Mouse (Mus musculus) spleen, adult 2 months (tissue): ENCODE measurements around the gene Rpap3. TPM values are rescaled to one million over a fixed set of nuclear protein-coding genes. Genes with fewer than 3 reads are reported as not detected.

Experiments
- DNase-seq, 2 experiments: peaks; one replicate each; pipeline versions ENCODE4 v3.0.0 to v3.0.0-alpha.2; 2012 to 2021; ENCODE audit warnings: low spot score in 2 of 2, low read depth in 1 of 2
- H3K27ac ChIP-seq: fragments of 200-500 bp; 2 replicates; pipeline ENCODE4 v1.5.1; 2012; ENCODE audit warnings: low read length, inconsistent platforms; ENCODE audit not compliant: insufficient read depth
- H3K27me3 ChIP-seq: fragments of 200-500 bp; 2 replicates; pipeline ENCODE4 v1.6.1; 2012; ENCODE audit warnings: mild to moderate bottlenecking, moderate library complexity, low read length, inconsistent platforms; ENCODE audit not compliant: control insufficient read depth, insufficient read depth
- H3K36me3 ChIP-seq: fragments of 200-500 bp; 2 replicates; pipeline ENCODE4 v1.6.1; 2012; ENCODE audit warnings: mild to moderate bottlenecking, low read length, inconsistent platforms; ENCODE audit not compliant: control insufficient read depth, insufficient read depth
- H3K4me1 ChIP-seq: fragments of 200-500 bp; 2 replicates; pipeline ENCODE4 v1.6.1; 2011; ENCODE audit warnings: inconsistent platforms; ENCODE audit not compliant: control insufficient read depth, insufficient read depth, insufficient read length
- H3K4me3 ChIP-seq: fragments of 200-500 bp; 2 replicates; pipeline ENCODE4 v1.5.1; 2011; ENCODE audit warnings: mild to moderate bottlenecking, inconsistent platforms; ENCODE audit not compliant: insufficient read depth, insufficient read length; ENCODE audit errors: extremely low read depth
- CTCF ChIP-seq: fragments of 200-500 bp; IDR thresholded peaks from 2 replicates; pipeline ENCODE4 v1.5.1; 2011; ENCODE audit warnings: mild to moderate bottlenecking, inconsistent platforms; ENCODE audit not compliant: insufficient read depth, insufficient read length, insufficient replicate concordance; ENCODE audit errors: extremely low read depth
- POLR2A ChIP-seq: fragments of 200-500 bp; IDR thresholded peaks from 2 replicates; pipeline ENCODE4 v1.6.1; 2011; ENCODE audit warnings: low read depth, low read length, inconsistent platforms
- WGBS: fragments of 180-500 bp; shearing (Covaris S2); methylation state at CpG from one replicate; pipeline ENCODE4 v1.1.7; 2018; 5-methylcytosine and 5-hydroxymethylcytosine counted together
- polyA plus RNA-seq: library from polyadenylated mRNA; depleted of rRNA; stranded (reverse); fragments of >200 nt; gene quantifications from 2 replicates; pipeline ENCODE4 v1.2.3, GENCODE M21; 2012

The Rpap3 gene
- polyA plus RNA-seq, 1 experiment, result 2.1 TPM

- no peak for DNase-seq
- Histone ChIP-seq H3K27me3 (no peaks in the 10 kb centered on the region), H3K36me3 (no peaks in the 10 kb centered on the region), H3K27ac (no peak overlapping the region), H3K4me3 (no peak overlapping the region), H3K4me1 (no peaks in the 10 kb centered on the region)
- no peak for TF ChIP-seq CTCF
- TF ChIP-seq POLR2A, result no peak
- 86% methylated on average over 6 of the region's 6 CpGs for WGBS
Observed at GRCm38 (mm10) chr15:97712546-97712945, 6.9 kb upstream of the Rpap3 start.

GRCm38 (mm10) chr15:97710906-97711305 lies 5.3 kb upstream of the Rpap3 start:
- DNase-seq, result no peak
- Histone ChIP-seq H3K4me1 (no peaks in the 10 kb centered on the region), H3K27me3 (no peaks in the 10 kb centered on the region), H3K4me3 (no peak overlapping the region), H3K36me3 (no peaks in the 10 kb centered on the region), H3K27ac (no peak overlapping the region)
- 85% methylated on average over 6 of the region's 6 CpGs for WGBS
- TF ChIP-seq CTCF, result no peak

GRCm38 (mm10) chr15:97696616-97697015 lies 9.0 kb downstream of the Rpap3 start:
- Histone ChIP-seq H3K4me1 (no peaks in the 10 kb centered on the region), H3K36me3 (peaks cover 27% of the 10 kb centered on the region; the same call in 1 of the 2 replicates), H3K4me3 (no peak overlapping the region), H3K27me3 (no peaks in the 10 kb centered on the region), H3K27ac (no peak overlapping the region)
- 96% methylated on average over 10 of the region's 10 CpGs for WGBS
- TF ChIP-seq POLR2A (no peak), CTCF (no peak)
- DNase-seq, result no peak

- no peak for TF ChIP-seq CTCF
- TF ChIP-seq POLR2A, result no peak
- H3K4me1 ChIP-seq, result no peaks in the 10 kb centered on the region
- WGBS, result 90% methylated on average over 5 of the region's 5 CpGs
- DNase-seq, result no peak
- H3K27ac ChIP-seq, result no peak overlapping the region
- H3K36me3 ChIP-seq, result peaks cover 19% of the 10 kb centered on the region
- no peak overlapping the region for H3K4me3 ChIP-seq
- no peaks in the 10 kb centered on the region for H3K27me3 ChIP-seq
Observed at GRCm38 (mm10) chr15:97693411-97693810, 12.2 kb downstream of the Rpap3 start.

- TF ChIP-seq CTCF (no peak), POLR2A (no peak)
- peaks cover 36% of the 10 kb centered on the region for H3K36me3 ChIP-seq
- H3K4me1 ChIP-seq, result no peaks in the 10 kb centered on the region
- no peak for DNase-seq
- 92% methylated on average over 9 of the region's 9 CpGs for WGBS
- no peaks in the 10 kb centered on the region for H3K27me3 ChIP-seq
- H3K27ac ChIP-seq, result no peak overlapping the region
- H3K4me3 ChIP-seq, result no peak overlapping the region
Observed at GRCm38 (mm10) chr15:97684118-97684517, 21.5 kb downstream of the Rpap3 start.

- 95% methylated on average over 8 of the region's 8 CpGs for WGBS
- no peak for DNase-seq
- TF ChIP-seq POLR2A (no peak), CTCF (no peak)
- peaks cover 43% of the 10 kb centered on the region for H3K36me3 ChIP-seq
- no peaks in the 10 kb centered on the region for H3K4me1 ChIP-seq
- no peak overlapping the region for H3K27ac ChIP-seq
- no peak overlapping the region for H3K4me3 ChIP-seq
- H3K27me3 ChIP-seq, result no peaks in the 10 kb centered on the region
Observed at GRCm38 (mm10) chr15:97682053-97682452, 23.6 kb downstream of the Rpap3 start.

GRCm38 (mm10) chr15:97679991-97680681 lies 25.5 kb downstream of the Rpap3 start:
- Histone ChIP-seq H3K4me1 (no peaks in the 10 kb centered on the region), H3K36me3 (peaks cover 40% of the 10 kb centered on the region), H3K27ac (no peak overlapping the region), H3K4me3 (no peak overlapping the region), H3K27me3 (no peaks in the 10 kb centered on the region)
- WGBS, result 92% methylated on average over 18 of the region's 18 CpGs
- TF ChIP-seq CTCF (no peak), POLR2A (no peak)
- no peak for DNase-seq
